Mouse (Mus musculus): ENCODE measurements around the gene Pcyox1. TPM values are rescaled to one million over a fixed set of nuclear protein-coding genes. Genes with fewer than 3 reads are reported as not detected.
A peak's percentile ranks its signal among the peaks of the same experiment; 100 is the strongest.

Pcyox1 gene
- polyA plus RNA-seq (2015; fragmentation: Nextera tagmentation; extraction: Ambion mirVana), result 96.3 and 102 TPM in 2 replicates

DNA sequence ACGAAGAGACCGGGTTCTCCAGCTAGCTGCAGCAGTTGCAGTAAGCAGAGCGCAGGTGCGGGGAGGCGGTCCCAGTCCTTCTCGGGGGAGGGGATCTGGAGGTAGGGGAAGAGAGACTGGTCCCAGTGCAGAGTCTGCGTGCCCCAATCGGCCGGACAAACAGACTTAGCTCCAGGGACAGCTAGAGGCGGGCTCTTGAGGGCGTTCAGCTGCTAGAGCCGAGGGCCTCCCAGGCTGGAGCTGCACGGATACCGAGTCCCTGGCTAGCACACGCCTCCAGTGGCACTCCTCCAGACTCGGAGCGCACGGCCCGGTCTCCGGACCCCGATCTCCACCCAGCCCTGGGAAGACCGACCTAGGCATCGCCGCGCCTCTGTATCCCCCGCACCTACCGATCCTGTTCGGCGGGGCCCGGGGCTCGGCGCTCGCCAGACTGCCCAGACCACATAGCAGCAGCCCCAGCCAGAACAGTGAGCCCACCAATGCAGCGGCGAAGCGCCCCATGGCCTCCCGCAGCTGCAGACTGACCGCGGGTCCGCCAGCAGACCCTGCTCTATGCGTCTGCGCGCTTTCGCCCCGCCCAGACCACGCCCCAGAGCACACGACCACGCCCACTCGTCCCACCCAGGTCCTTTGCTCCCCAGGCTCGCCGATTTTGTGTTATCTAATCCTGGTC, at the start of gene Pcyox1:
Pcyox1 (minus strand) TSS at position 574 of the 676 bp plus-strand sequence.
- WGBS, result under 1% methylated on average over 51 of the region's 51 CpGs
- H3K4me3 ChIP-seq (replicated peaks), result peak within 1 kb of the TSS; percentile 92
- H3K9me3 ChIP-seq (replicated peaks), result no peaks in the 10 kb centered on the region

GRCm38 (mm10) chr6:86445551-86445950, 48.6 kb upstream of the Pcyox1 start:
- 92% methylated on average over 18 of the region's 18 CpGs for WGBS
- no peaks in the 10 kb centered on the region for H3K4me1 ChIP-seq
- peaks cover 60% of the 10 kb centered on the region for H3K36me3 ChIP-seq
- no peak overlapping the region for H3K27ac ChIP-seq (replicated peaks)
- ATAC-seq (ENCODE audit: insufficient number of reproducible peaks, low FRiP score, low TSS enrichment, low read depth), result no peak
- H3K4me2 ChIP-seq (replicated peaks), result no peak overlapping the region
- no peaks in the 10 kb centered on the region for H3K9me3 ChIP-seq (replicated peaks)
- no peak overlapping the region for H3K9ac ChIP-seq
- H3K4me3 ChIP-seq (replicated peaks), result no peak overlapping the region
- H3K27me3 ChIP-seq, result no peaks in the 10 kb centered on the region

More for the DNA sequence above, at the start of gene Pcyox1:
- H3K4me2 ChIP-seq (replicated peaks), result peak within 1 kb of the TSS; percentile 76
- peaks cover 27% of the 10 kb centered on the region for H3K4me1 ChIP-seq
- H3K36me3 ChIP-seq, result peaks cover 13% of the 10 kb centered on the region
- H3K9ac ChIP-seq, result peak within 1 kb of the TSS; percentile 65
- peak; percentile 91 for ATAC-seq (ENCODE audit: insufficient number of reproducible peaks, low FRiP score, low TSS enrichment, low read depth)
- peak within 1 kb of the TSS; percentile 92 for H3K27ac ChIP-seq (replicated peaks)
- H3K27me3 ChIP-seq, result no peaks in the 10 kb centered on the region

- no peak for ATAC-seq (ENCODE audit: insufficient number of reproducible peaks, low FRiP score, low TSS enrichment, low read depth)
- no peaks in the 10 kb centered on the region for H3K27me3 ChIP-seq
- H3K4me2 ChIP-seq (replicated peaks), result no peak overlapping the region
- H3K4me1 ChIP-seq, result peaks cover 7% of the 10 kb centered on the region
- no peaks in the 10 kb centered on the region for H3K9me3 ChIP-seq (replicated peaks)
- H3K4me3 ChIP-seq (replicated peaks), result no peak overlapping the region
- peaks cover 36% of the 10 kb centered on the region for H3K36me3 ChIP-seq
- 94% methylated on average over 10 of the region's 10 CpGs for WGBS
- no peak overlapping the region for H3K9ac ChIP-seq
- no peak overlapping the region for H3K27ac ChIP-seq (replicated peaks)
Observed at GRCm38 (mm10) chr6:86441571-86441970, 44.6 kb upstream of the Pcyox1 start.

DNA sequence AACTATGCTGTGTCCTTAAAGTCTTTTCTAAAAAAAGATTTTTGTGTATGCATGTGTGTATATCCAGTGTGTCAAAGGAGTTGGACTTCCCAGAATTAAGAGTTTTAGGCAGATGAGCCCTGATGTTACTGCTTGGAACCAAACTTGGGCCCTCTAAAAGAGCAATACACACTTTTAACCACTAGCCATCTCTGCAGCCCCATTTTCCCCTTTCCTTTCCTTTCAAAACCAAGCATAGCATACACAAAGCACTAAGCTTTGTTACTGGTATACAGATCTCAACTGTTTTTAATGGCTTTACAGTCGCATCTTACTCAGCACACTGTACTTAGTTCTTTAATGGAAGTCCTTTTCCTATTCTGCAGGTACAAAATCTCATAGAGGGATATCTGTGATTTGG, 42.6 kb upstream of the Pcyox1 start:
- Histone ChIP-seq H3K4me2 (replicated peaks) (peak overlapping the region; percentile 87), H3K36me3 (peaks cover 41% of the 10 kb centered on the region), H3K9me3 (replicated peaks) (no peaks in the 10 kb centered on the region), H3K27me3 (no peaks in the 10 kb centered on the region), H3K4me1 (peaks cover 7% of the 10 kb centered on the region), H3K27ac (replicated peaks) (no peak overlapping the region), H3K9ac (0 out of 2 replicates have a peak overlapping the region, but pooled peaks have one; percentile 10), H3K4me3 (replicated peaks) (peak overlapping the region; percentile 91)
- WGBS, result 90% methylated on average over 1 of the region's 1 CpGs
- ATAC-seq (ENCODE audit: insufficient number of reproducible peaks, low FRiP score, low TSS enrichment, low read depth), result no peak

DNA sequence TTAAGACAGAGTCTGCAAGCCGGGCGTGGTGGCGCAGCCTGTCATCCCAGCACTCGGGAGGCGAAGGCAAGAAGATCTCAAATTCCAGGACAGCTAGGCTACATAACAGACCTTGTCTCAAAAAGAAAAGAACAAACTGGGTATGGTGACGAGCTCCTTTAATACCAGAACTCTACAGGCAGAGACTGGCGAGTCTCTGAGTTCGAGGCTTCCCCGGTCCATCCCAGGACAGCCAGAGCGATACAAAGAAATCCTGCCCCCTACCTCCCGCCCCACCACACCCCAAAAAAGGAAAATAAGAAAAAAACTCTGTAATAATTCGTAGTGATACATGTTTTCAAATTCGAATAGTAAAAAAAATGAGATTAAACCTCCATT, 42.2 kb upstream of the Pcyox1 start:
- H3K36me3 ChIP-seq, result peaks cover 41% of the 10 kb centered on the region
- H3K27ac ChIP-seq (replicated peaks), result peak overlapping the region; percentile 97
- no peak for ATAC-seq (ENCODE audit: insufficient number of reproducible peaks, low FRiP score, low TSS enrichment, low read depth)
- H3K4me3 ChIP-seq (replicated peaks), result peak overlapping the region; percentile 91
- peaks cover 7% of the 10 kb centered on the region for H3K4me1 ChIP-seq
- whole genome bisulfite sequencing, result 4% methylated on average over 13 of the region's 13 CpGs
- peak overlapping the region; percentile 87 for H3K4me2 ChIP-seq (replicated peaks)
- H3K27me3 ChIP-seq, result no peaks in the 10 kb centered on the region
- H3K9ac ChIP-seq, result peak overlapping the region; percentile 79
- no peaks in the 10 kb centered on the region for H3K9me3 ChIP-seq (replicated peaks)

GRCm38 (mm10) chr6:86438272-86439118, 41.5 kb upstream of the Pcyox1 start, which contains the start of gene C87436:
C87436 (plus strand) TSS chr6:86438374.
- peak within 1 kb of the TSS; percentile 87 for H3K4me2 ChIP-seq (replicated peaks)
- H3K9me3 ChIP-seq (replicated peaks), result no peaks in the 10 kb centered on the region
- H3K9ac ChIP-seq, result peak within 1 kb of the TSS; percentile 79
- peaks cover 40% of the 10 kb centered on the region for H3K36me3 ChIP-seq
- H3K27ac ChIP-seq (replicated peaks), result peak within 1 kb of the TSS; percentile 97
- peaks cover 7% of the 10 kb centered on the region for H3K4me1 ChIP-seq
- WGBS, result under 1% methylated on average over 59 of the region's 59 CpGs
- H3K4me3 ChIP-seq (replicated peaks), result peak within 1 kb of the TSS; percentile 91
- ATAC-seq (ENCODE audit: insufficient number of reproducible peaks, low FRiP score, low TSS enrichment, low read depth), result peak; percentile 94
- H3K27me3 ChIP-seq, result no peaks in the 10 kb centered on the region

- Histone ChIP-seq H3K4me2 (replicated peaks) (peak overlapping the region; percentile 65), H3K27me3 (no peaks in the 10 kb centered on the region), H3K9me3 (replicated peaks) (no peaks in the 10 kb centered on the region), H3K9ac (peak overlapping the region; percentile 79), H3K4me3 (replicated peaks) (peak overlapping the region; percentile 91), H3K27ac (replicated peaks) (peak overlapping the region; percentile 97), H3K4me1 (peaks cover 7% of the 10 kb centered on the region), H3K36me3 (peaks cover 42% of the 10 kb centered on the region)
- 0 out of 2 replicates have a peak, but pooled peaks have one; percentile 34 for ATAC-seq (ENCODE audit: insufficient number of reproducible peaks, low FRiP score, low TSS enrichment, low read depth)
- WGBS, result under 1% methylated on average over 14 of the region's 14 CpGs
Observed at GRCm38 (mm10) chr6:86437711-86438110, 40.8 kb upstream of the Pcyox1 start.

- Histone ChIP-seq H3K4me2 (replicated peaks) (no peak overlapping the region), H3K27ac (replicated peaks) (no peak overlapping the region), H3K4me1 (no peaks in the 10 kb centered on the region), H3K4me3 (replicated peaks) (no peak overlapping the region), H3K36me3 (peaks cover 59% of the 10 kb centered on the region), H3K27me3 (no peaks in the 10 kb centered on the region), H3K9ac (no peak overlapping the region), H3K9me3 (replicated peaks) (no peaks in the 10 kb centered on the region)
- ATAC-seq (ENCODE audit: insufficient number of reproducible peaks, low FRiP score, low TSS enrichment, low read depth), result no peak
- 78% methylated on average over 1 of the region's 1 CpGs for WGBS
Observed at GRCm38 (mm10) chr6:86433696-86434095, 36.7 kb upstream of the Pcyox1 start.

DNA sequence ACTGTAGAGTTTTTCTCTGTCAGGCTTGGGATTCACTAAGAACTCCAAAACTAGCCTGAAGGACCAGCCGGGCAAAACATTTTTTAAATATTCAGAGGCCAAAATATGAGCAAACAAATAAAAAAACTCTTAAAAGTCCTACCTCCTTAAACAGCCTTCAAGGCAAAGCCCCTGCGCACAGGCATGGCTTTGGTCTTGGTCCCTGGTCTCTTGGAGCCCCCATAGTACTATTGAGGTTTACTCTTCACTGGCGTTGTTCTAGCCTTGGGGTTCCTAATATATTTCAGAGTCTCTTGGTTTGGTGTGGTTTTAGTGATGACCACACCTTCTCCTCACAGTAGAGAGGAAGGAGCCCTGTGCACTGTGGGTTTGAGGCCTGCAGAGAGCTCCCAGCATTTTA, 34.6 kb upstream of the Pcyox1 start:
- ATAC-seq (ENCODE audit: insufficient number of reproducible peaks, low FRiP score, low TSS enrichment, low read depth), result no peak
- WGBS, result 92% methylated on average over 3 of the region's 3 CpGs
- no peaks in the 10 kb centered on the region for H3K4me1 ChIP-seq
- no peaks in the 10 kb centered on the region for H3K9me3 ChIP-seq (replicated peaks)
- H3K4me2 ChIP-seq (replicated peaks), result no peak overlapping the region
- no peak overlapping the region for H3K9ac ChIP-seq
- H3K27me3 ChIP-seq, result no peaks in the 10 kb centered on the region
- no peak overlapping the region for H3K27ac ChIP-seq (replicated peaks)
- no peak overlapping the region for H3K4me3 ChIP-seq (replicated peaks)
- peaks cover 79% of the 10 kb centered on the region for H3K36me3 ChIP-seq

DNA sequence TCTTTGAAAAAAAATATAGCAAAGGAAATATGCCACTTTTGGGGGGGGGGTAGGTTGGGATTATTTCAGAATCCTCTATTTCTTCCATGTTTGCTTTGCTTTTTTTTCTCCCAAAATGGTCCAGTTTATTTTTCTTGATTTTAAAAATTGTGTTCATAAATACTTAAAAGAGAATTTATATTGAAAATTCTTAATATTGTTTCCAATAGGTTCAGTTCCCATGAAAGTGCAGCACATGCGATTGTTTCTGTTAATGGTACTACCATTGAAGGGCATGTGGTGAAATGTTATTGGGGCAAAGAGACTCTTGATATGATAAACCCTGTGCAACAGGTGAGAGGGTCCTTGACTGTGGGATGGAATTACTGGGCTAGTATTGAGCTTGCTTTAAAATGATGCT, 29.4 kb upstream of the Pcyox1 start, which contains the start of gene Gm44790:
Gm44790 (plus strand) TSS at position 301 of the 400 bp plus-strand sequence.
- Histone ChIP-seq H3K4me1 (no peaks in the 10 kb centered on the region), H3K9me3 (replicated peaks) (no peaks in the 10 kb centered on the region), H3K27me3 (no peaks in the 10 kb centered on the region), H3K4me2 (replicated peaks) (no peak within 1 kb of the TSS), H3K4me3 (replicated peaks) (no peak within 1 kb of the TSS), H3K36me3 (peaks cover 58% of the 10 kb centered on the region), H3K9ac (no peak within 1 kb of the TSS), H3K27ac (replicated peaks) (no peak within 1 kb of the TSS)
- no peak for ATAC-seq (ENCODE audit: insufficient number of reproducible peaks, low FRiP score, low TSS enrichment, low read depth)
- 93% methylated on average over 1 of the region's 1 CpGs for WGBS

GRCm38 (mm10) chr6:86420491-86420890, 23.5 kb upstream of the Pcyox1 start:
- H3K9me3 ChIP-seq (replicated peaks), result no peaks in the 10 kb centered on the region
- H3K27me3 ChIP-seq, result no peaks in the 10 kb centered on the region
- ATAC-seq (ENCODE audit: insufficient number of reproducible peaks, low FRiP score, low TSS enrichment, low read depth), result no peak
- H3K36me3 ChIP-seq, result peaks cover 70% of the 10 kb centered on the region
- no peaks in the 10 kb centered on the region for H3K4me1 ChIP-seq
- whole genome bisulfite sequencing, result 81% methylated on average over 6 of the region's 6 CpGs
- no peak overlapping the region for H3K4me2 ChIP-seq (replicated peaks)
- H3K9ac ChIP-seq, result no peak overlapping the region
- no peak overlapping the region for H3K27ac ChIP-seq (replicated peaks)
- H3K4me3 ChIP-seq (replicated peaks), result no peak overlapping the region
